Mouse (Mus musculus): Measurements from ENCODE around the gene Disp1. TPM values are rescaled to one million over a fixed set of nuclear protein-coding genes. Genes with fewer than 3 reads are reported as not detected.

Gene Disp1
- polyA plus RNA-seq, 1 experiment: 17.0 TPM

GRCm38 (mm10) chr1:183146102-183146735, 75.1 kb downstream of the Disp1 start:
- H3ac ChIP-seq (ENCODE audit: control insufficient read depth, insufficient read length, low read depth): peak overlapping the region; percentile 67
- H3K79me2 ChIP-seq (ENCODE audit: control insufficient read depth, insufficient read depth): peaks cover 56% of the 10 kb centered on the region
- TF ChIP-seq MYOG (IDR thresholded peaks at IDR 0.05; ENCODE audit: control insufficient read depth, extremely low read depth, insufficient read length) (no peak), CEBPB (IDR thresholded peaks at IDR 0.05; ENCODE audit: low read depth) (no peak), USF1 (IDR thresholded peaks at IDR 0.05; ENCODE audit: low read depth) (no peak), MAX (IDR thresholded peaks at IDR 0.05) (no peak), FOSL1 (IDR thresholded peaks at IDR 0.05; ENCODE audit: insufficient read depth, low read length, poor library complexity, severe bottlenecking) (no peak), MYOD1 (IDR thresholded peaks at IDR 0.05; ENCODE audit: control insufficient read depth, insufficient read length, low read depth) (no peak), CTCF (IDR thresholded peaks at IDR 0.05; ENCODE audit: control insufficient read depth, insufficient read depth, insufficient read length) (no peak)
- no peaks in the 10 kb centered on the region for H3K27me3 ChIP-seq (ENCODE audit: control insufficient read depth, insufficient read depth, insufficient read length)
- peak overlapping the region; percentile 33 for H3K4me3 ChIP-seq (ENCODE audit: insufficient read depth, poor library complexity, severe bottlenecking)
- no peaks in the 10 kb centered on the region for H3K36me3 ChIP-seq (ENCODE audit: control insufficient read depth, insufficient read depth)
- H3K79me3 ChIP-seq (ENCODE audit: low read depth): peaks cover 36% of the 10 kb centered on the region

- no peaks in the 10 kb centered on the region for H3K27me3 ChIP-seq (ENCODE audit: control insufficient read depth, insufficient read depth, insufficient read length)
- H3K79me3 ChIP-seq (ENCODE audit: low read depth): peaks cover 46% of the 10 kb centered on the region
- peaks cover 71% of the 10 kb centered on the region for H3K79me2 ChIP-seq (ENCODE audit: control insufficient read depth, insufficient read depth)
- TF ChIP-seq MYOD1 (IDR thresholded peaks at IDR 0.05; ENCODE audit: control insufficient read depth, insufficient read length, low read depth): no peak
- peak; percentile 16 for TF ChIP-seq MAX (IDR thresholded peaks at IDR 0.05)
- TF ChIP-seq USF1 (IDR thresholded peaks at IDR 0.05; ENCODE audit: low read depth): peak; percentile 75
- no peak for TF ChIP-seq MYOG (IDR thresholded peaks at IDR 0.05; ENCODE audit: control insufficient read depth, extremely low read depth, insufficient read length)
- no peak for TF ChIP-seq CTCF (IDR thresholded peaks at IDR 0.05; ENCODE audit: control insufficient read depth, insufficient read depth, insufficient read length)
- TF ChIP-seq CEBPB (IDR thresholded peaks at IDR 0.05; ENCODE audit: low read depth): peak; percentile 84
- no peak for TF ChIP-seq FOSL1 (IDR thresholded peaks at IDR 0.05; ENCODE audit: insufficient read depth, low read length, poor library complexity, severe bottlenecking)
- H3K4me3 ChIP-seq (ENCODE audit: insufficient read depth, poor library complexity, severe bottlenecking): no peak overlapping the region
- peak overlapping the region; percentile 53 for H3ac ChIP-seq (ENCODE audit: control insufficient read depth, insufficient read length, low read depth)
- no peaks in the 10 kb centered on the region for H3K36me3 ChIP-seq (ENCODE audit: control insufficient read depth, insufficient read depth)
These were observed 76.6 kb downstream of the Disp1 start for GRCm38 (mm10) chr1:183144602-183145205.

- Histone ChIP-seq H3K79me3 (ENCODE audit: low read depth) (peaks cover 51% of the 10 kb centered on the region), H3K27me3 (ENCODE audit: control insufficient read depth, insufficient read depth, insufficient read length) (no peaks in the 10 kb centered on the region), H3ac (ENCODE audit: control insufficient read depth, insufficient read length, low read depth) (no peak overlapping the region), H3K36me3 (ENCODE audit: control insufficient read depth, insufficient read depth) (no peaks in the 10 kb centered on the region), H3K4me3 (ENCODE audit: insufficient read depth, poor library complexity, severe bottlenecking) (no peak overlapping the region), H3K79me2 (ENCODE audit: control insufficient read depth, insufficient read depth) (peaks cover 79% of the 10 kb centered on the region)
- TF ChIP-seq MYOD1 (IDR thresholded peaks at IDR 0.05; ENCODE audit: control insufficient read depth, insufficient read length, low read depth) (no peak), MYOG (IDR thresholded peaks at IDR 0.05; ENCODE audit: control insufficient read depth, extremely low read depth, insufficient read length) (no peak)
These were observed 78.1 kb downstream of the Disp1 start for GRCm38 (mm10) chr1:183143246-183143645.

- no peak overlapping the region for H3ac ChIP-seq (ENCODE audit: control insufficient read depth, insufficient read length, low read depth)
- H3K36me3 ChIP-seq (ENCODE audit: control insufficient read depth, insufficient read depth): no peaks in the 10 kb centered on the region
- H3K27me3 ChIP-seq (ENCODE audit: control insufficient read depth, insufficient read depth, insufficient read length): no peaks in the 10 kb centered on the region
- peaks cover 55% of the 10 kb centered on the region for H3K79me3 ChIP-seq (ENCODE audit: low read depth)
- no peak overlapping the region for H3K4me3 ChIP-seq (ENCODE audit: insufficient read depth, poor library complexity, severe bottlenecking)
- no peak for TF ChIP-seq CEBPB (IDR thresholded peaks at IDR 0.05; ENCODE audit: low read depth)
- no peak for TF ChIP-seq USF1 (IDR thresholded peaks at IDR 0.05; ENCODE audit: low read depth)
- TF ChIP-seq MYOG (IDR thresholded peaks at IDR 0.05; ENCODE audit: control insufficient read depth, extremely low read depth, insufficient read length): no peak
- no peak for TF ChIP-seq FOSL1 (IDR thresholded peaks at IDR 0.05; ENCODE audit: insufficient read depth, low read length, poor library complexity, severe bottlenecking)
- TF ChIP-seq MYOD1 (IDR thresholded peaks at IDR 0.05; ENCODE audit: control insufficient read depth, insufficient read length, low read depth): no peak
- TF ChIP-seq CTCF (IDR thresholded peaks at IDR 0.05; ENCODE audit: control insufficient read depth, insufficient read depth, insufficient read length): no peak
- TF ChIP-seq MAX (IDR thresholded peaks at IDR 0.05): no peak
- peaks cover 85% of the 10 kb centered on the region for H3K79me2 ChIP-seq (ENCODE audit: control insufficient read depth, insufficient read depth)
These were observed 78.8 kb downstream of the Disp1 start for GRCm38 (mm10) chr1:183142566-183142965.

- Histone ChIP-seq H3K79me3 (ENCODE audit: low read depth) (peaks cover 61% of the 10 kb centered on the region), H3K79me2 (ENCODE audit: control insufficient read depth, insufficient read depth) (peaks cover 89% of the 10 kb centered on the region)
These were observed 80.0 kb downstream of the Disp1 start for GRCm38 (mm10) chr1:183141329-183141728.

More at GRCm38 (mm10) chr1:183141329-183141728, 80.0 kb downstream of the Disp1 start:
- Histone ChIP-seq H3K27me3 (ENCODE audit: control insufficient read depth, insufficient read depth, insufficient read length) (no peaks in the 10 kb centered on the region), H3ac (ENCODE audit: control insufficient read depth, insufficient read length, low read depth) (no peak overlapping the region), H3K4me3 (ENCODE audit: insufficient read depth, poor library complexity, severe bottlenecking) (no peak overlapping the region), H3K36me3 (ENCODE audit: control insufficient read depth, insufficient read depth) (no peaks in the 10 kb centered on the region)
- TF ChIP-seq USF1 (IDR thresholded peaks at IDR 0.05; ENCODE audit: low read depth): no peak
- TF ChIP-seq MYOD1 (IDR thresholded peaks at IDR 0.05; ENCODE audit: control insufficient read depth, insufficient read length, low read depth): no peak
- no peak for TF ChIP-seq FOSL1 (IDR thresholded peaks at IDR 0.05; ENCODE audit: insufficient read depth, low read length, poor library complexity, severe bottlenecking)

Measured in C2C12 (cell line).